In genomic region chr10:75299785-75300418, GRCm38 (mm10) we compare ENCODE assay signal across 9 mouse cellular contexts. TPM values are rescaled to one million over a fixed set of nuclear protein-coding genes. Genes with fewer than 3 reads are reported as not detected.
A peak's percentile ranks its signal among the peaks of the same experiment; 100 is the strongest.
DNase-seq lines count a peak whose midpoint lies in the region; ATAC-seq and TF ChIP-seq lines count a peak whose summit lies in the region.
"Had no signal": no experiment of that assay in that cellular context is flagged by ENCODE, and none has a peak within 500 bp of the region (broad histone marks: within the 10 kb centered on the region; RNA-seq: fewer than 3 reads in every experiment).

No protein-coding gene starts in this region.

- no peak overlapping the region for H3K9ac ChIP-seq in forebrain, embryonic 13.5 days
- H3K9ac ChIP-seq: limb, embryonic 15.5 days had no signal

- H3K4me2 ChIP-seq in forebrain, embryonic 13.5 days, result no peak overlapping the region
- H3K4me2 ChIP-seq: limb, embryonic 15.5 days had no signal

- no peaks in the 10 kb centered on the region for H3K9me3 ChIP-seq in forebrain, embryonic 13.5 days (replicated peaks)
- H3K9me3 ChIP-seq: limb, embryonic 15.5 days had no signal

- no peaks in the 10 kb centered on the region for H3K27me3 ChIP-seq in forebrain, embryonic 13.5 days
- H3K27me3 ChIP-seq: limb, embryonic 15.5 days had no signal

- ATAC-seq in forebrain, embryonic 13.5 days, result no peak

- no peak for TF ChIP-seq CTCF in layer of hippocampus, adult 2 months (conservative IDR thresholded peaks at IDR 0.05)

- no peak overlapping the region for H3K4me3 ChIP-seq in layer of hippocampus, adult 2 months
- no peak overlapping the region for H3K4me3 ChIP-seq in forebrain, embryonic 13.5 days
- H3K4me3 ChIP-seq: limb, embryonic 15.5 days had no signal

- 86% methylated on average over 5 of the region's 5 CpGs for WGBS in forebrain, embryonic 13.5 days

- peaks cover 12% of the 10 kb centered on the region for H3K4me1 ChIP-seq in forebrain, embryonic 13.5 days

- peaks cover 51% of the 10 kb centered on the region for H3K36me3 ChIP-seq in forebrain, embryonic 13.5 days (ENCODE audit: poor library complexity, severe bottlenecking)

- no peak overlapping the region for H3K27ac ChIP-seq in layer of hippocampus, adult 2 months
- no peak overlapping the region for H3K27ac ChIP-seq in forebrain, embryonic 13.5 days
- H3K27ac ChIP-seq: limb, embryonic 15.5 days had no signal

- peak; percentile 63 for DNase-seq in right cerebral cortex, postnatal 14 days
- no peak for DNase-seq in right cerebral cortex, postnatal 4 days
- DNase-seq in adrenal gland, postnatal 14 days, result peak; percentile 85
- peak; percentile 17 for DNase-seq in gonadal fat pad, adult 2 months (ENCODE audit: low read depth)
- peak; percentile 73 to 79 for DNase-seq in lung, adult 18-20 months
- DNase-seq in spleen, postnatal 36 days (ENCODE audit: low spot score in 2 of 2), result peak; percentile 68 to 79
- DNase-seq in layer of hippocampus, adult 2 months (ENCODE audit: low spot score in 2 of 2), result no peak

RNA-seq across cellular contexts. Expression of gene Adora2a, which starts 16.8 kb away (rescaled TPM):
- total RNA-seq in adrenal gland, postnatal 14 days (2021), result 6.9 and 10.6 TPM in 2 replicates
- polyA plus RNA-seq in gonadal fat pad, adult 2 months (2012; rRNA removed), result 10.7 and 13.6 TPM in 2 replicates
- 1 to 10 TPM; 2.4 to 2.7 TPM for total RNA-seq in layer of hippocampus, adult 2 months (2021)
- 3.2 and 3.5 TPM in 2 replicates for polyA plus RNA-seq in forebrain, embryonic 13.5 days (2015; fragmentation: Nextera tagmentation; extraction: Ambion mirVana)

Comparison
In these comparisons a context has a peak if more than half of its experiments do, and no peak if none do; other contexts are left out.
1. DNase-seq: peak in right cerebral cortex, postnatal 14 days (single experiment), adrenal gland, postnatal 14 days (single experiment), gonadal fat pad, adult 2 months (single experiment), lung, adult 18-20 months (2 of 2) and spleen, postnatal 36 days (2 of 2); none in right cerebral cortex, postnatal 4 days (single experiment) and layer of hippocampus, adult 2 months (0 of 2).